Mouse (Mus musculus): ENCODE results near the gene 9530003J23Rik.

DNA sequence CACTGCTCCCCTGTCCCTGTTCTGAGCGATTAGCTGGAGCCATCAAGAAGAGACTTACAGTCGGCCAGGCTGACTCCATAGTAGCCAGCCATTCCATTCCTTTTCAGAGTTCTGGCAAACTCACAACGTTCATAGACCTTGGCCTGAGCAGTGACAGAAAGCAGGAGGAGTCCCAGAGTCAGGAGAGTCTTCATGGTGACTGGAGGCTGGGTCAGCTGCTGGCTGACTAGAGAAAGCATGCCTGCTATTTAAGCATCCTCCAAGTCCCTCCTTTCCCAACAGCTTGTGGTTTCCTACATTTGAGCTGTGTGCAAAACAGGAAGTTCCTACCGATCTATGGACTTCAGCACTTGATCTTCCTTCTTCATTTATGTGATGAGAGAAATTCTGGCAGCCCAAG, 43.5 kb upstream of the 9530003J23Rik start, which contains the start of gene Lyz2:
- TF ChIP-seq CTCF (IDR thresholded peaks at IDR 0.05; ENCODE audit: low read depth, low read length), result no peak
- no peak for TF ChIP-seq POLR2A (IDR thresholded peaks at IDR 0.05; ENCODE audit: insufficient read depth, low read length)
